Mouse (Mus musculus): Measurements from ENCODE around the gene Gm29797.

DNA sequence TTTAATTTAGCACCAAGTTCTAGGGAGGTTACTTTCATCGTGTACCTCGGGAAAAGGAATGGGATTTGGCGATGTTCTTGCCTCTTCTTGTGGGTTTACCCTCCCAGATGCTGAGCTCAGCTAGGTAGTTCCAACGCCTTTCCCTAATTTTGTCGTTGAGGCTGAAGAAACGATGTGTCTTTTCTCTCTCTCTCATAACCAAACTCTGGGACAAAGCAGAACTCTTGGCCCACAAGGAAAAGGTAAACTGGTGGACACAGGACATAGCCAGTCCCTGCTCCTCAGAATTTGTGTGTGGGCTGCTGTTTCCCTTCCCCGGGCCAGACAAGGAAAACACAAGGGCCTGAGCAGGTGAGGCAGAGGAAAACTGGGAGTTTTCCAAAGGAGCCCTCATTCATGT, 15.2 kb downstream of the Gm29797 start:
- no peak for TF ChIP-seq CTCF (conservative IDR thresholded peaks at IDR 0.05; ENCODE audit: low read length)
- TF ChIP-seq POU5F1 (IDR thresholded peaks at IDR 0.05; ENCODE audit: borderline replicate concordance, low read length) = no peak

Measured in E14TG2a.4 (cell line).